Mouse (Mus musculus) heart, postnatal 0 days (tissue): ENCODE results near the gene Ocel1.
A peak's percentile ranks its signal among the peaks of the same experiment; 100 is the strongest.

Source experiments
- CTCF ChIP-seq: IDR thresholded peaks from 2 replicates; pipeline ENCODE4 v1.5.1; 2016; ENCODE audit warnings: antibody characterized with exemption, control low read depth, low read depth
- EP300 ChIP-seq: IDR thresholded peaks from 2 replicates; pipeline ENCODE4 v1.6.1; 2016; ENCODE audit warnings: antibody characterized with exemption, low read depth

- TF ChIP-seq CTCF (peak; percentile 35), EP300 (no peak)
These were observed 4.7 kb downstream of the Ocel1 start for GRCm38 (mm10) chr8:71375581-71376422.
